9 mouse cellular contexts compared by ENCODE assay signal in the genomic region with DNA sequence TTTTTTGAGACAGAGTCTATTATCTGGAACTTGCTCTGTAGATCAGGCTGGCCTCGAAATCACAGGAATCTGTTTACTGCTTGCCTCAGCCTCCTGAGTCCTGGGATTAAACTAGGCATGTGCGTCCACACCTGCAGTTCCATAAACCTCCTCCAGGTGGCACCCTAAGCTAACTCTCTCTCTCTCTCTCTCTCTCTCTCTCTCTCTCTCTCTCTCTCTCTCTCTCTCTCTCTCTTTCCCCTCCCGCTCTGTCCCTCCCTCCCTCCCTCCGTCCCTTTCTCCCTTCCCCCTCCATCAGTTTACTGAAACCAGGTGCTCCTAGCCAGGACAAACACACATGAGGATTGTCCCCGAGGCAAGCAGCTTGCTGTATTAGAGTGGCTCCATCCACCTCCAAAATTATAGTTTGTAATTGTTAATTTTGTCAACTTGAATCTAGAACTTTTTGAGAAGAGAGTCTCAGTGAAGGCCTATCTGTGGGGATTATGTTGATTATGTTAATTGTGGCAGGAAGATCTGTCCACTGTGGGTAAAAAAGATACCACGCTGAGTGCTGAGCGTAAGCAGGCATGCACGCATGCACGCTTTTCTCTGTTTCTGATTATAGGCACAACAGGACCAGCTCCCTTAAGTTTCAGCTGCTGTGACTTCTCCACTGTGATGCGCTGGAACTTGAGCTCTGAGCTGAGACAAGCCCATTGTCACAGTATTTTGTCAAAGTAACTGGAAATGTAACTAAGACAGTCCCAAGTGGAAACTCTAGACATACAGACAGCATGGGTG. TPM values are rescaled to one million over a fixed set of nuclear protein-coding genes. Genes with fewer than 3 reads are reported as not detected.
DNase-seq lines count a peak whose midpoint lies in the region; ATAC-seq and TF ChIP-seq lines count a peak whose summit lies in the region.
"Had no signal": no experiment of that assay in that cellular context is flagged by ENCODE, and none has a peak within 500 bp of the region (broad histone marks: within the 10 kb centered on the region; RNA-seq: fewer than 3 reads in every experiment).

No protein-coding gene starts in this region.

- in situ Hi-C loops in ES-E14 (cut with MboI; ENCODE audit: low sequenced_read_pairs in 2 of 2, unreplicated experiment in 2 of 2): no loop called here

- no peak overlapping the region for H3K4me3 ChIP-seq in ES-E14 (ENCODE audit: insufficient read depth in 1 of 2, low read depth in 1 of 2, low read length in 2 of 2, poor library complexity in 1 of 2, severe bottlenecking in 1 of 2)
- H3K4me3 ChIP-seq: limb, embryonic 13.5 days had no signal

- H3K27ac ChIP-seq in ES-E14 (ENCODE audit: insufficient read depth, low read depth, low read length, poor library complexity, severe bottlenecking): no peak overlapping the region
- H3K27ac ChIP-seq: limb, embryonic 13.5 days had no signal

- peaks cover under 1 to 36% of the 10 kb centered on the region in 2 experiments; a peak in 2 of 4 replicates for H3K4me1 ChIP-seq in ES-E14 (ENCODE audit: control insufficient read depth in 2 of 2, insufficient read depth in 2 of 2, low read length in 2 of 2, poor library complexity in 1 of 2)
- H3K4me1 ChIP-seq: limb, embryonic 13.5 days had no signal

- H3K9ac ChIP-seq in ES-E14 (ENCODE audit: insufficient read depth, low read depth, low read length, poor library complexity, severe bottlenecking): no peak overlapping the region
- H3K9ac ChIP-seq: limb, embryonic 13.5 days had no signal

- ATAC-seq in megakaryocyte, adult 5-6 weeks (ENCODE audit: poor library complexity, severe bottlenecking): 0 out of 2 replicates have a peak, but pooled peaks have one; percentile 21
- no peak for ATAC-seq in activated CD4-positive, CD25-positive, alpha-beta regulatory T cell, adult 4 months

- no peaks in the 10 kb centered on the region for H3K9me3 ChIP-seq in ES-E14 (ENCODE audit: control insufficient read depth, insufficient read depth, low read depth, low read length)
- H3K9me3 ChIP-seq: limb, embryonic 13.5 days had no signal

- H3K36me3 ChIP-seq in ES-E14 (ENCODE audit: control insufficient read depth, insufficient read depth, low read length, poor library complexity, severe bottlenecking): no peaks in the 10 kb centered on the region
- H3K36me3 ChIP-seq: limb, embryonic 13.5 days had no signal

- DNase-seq in A20 (ENCODE audit: low read depth, low spot score): peak; percentile 85
- peak; percentile 75 for DNase-seq in ES-E14 (ENCODE audit: low read depth, low spot score)
- peak; percentile 92 to 97 for DNase-seq in cerebellum, postnatal 14 days
- DNase-seq in gastrocnemius, adult 18-20 months (ENCODE audit: low spot score): peak; percentile 80
- peak; percentile 82 for DNase-seq in layer of hippocampus, adult 9-11 months
- peak; percentile 90 for DNase-seq in right cerebral cortex, postnatal 4 days

TF ChIP-seq in ES-E14, 5 proteins besides CTCF, POLR2A, EP300 and RAD21:
- TF ChIP-seq ZC3H11A (IDR thresholded peaks at IDR 0.05; ENCODE audit: borderline replicate concordance, low read depth, low read length): peak; percentile 10; the same call in 1 of the 2 replicates
- TF ChIP-seq HCFC1 (IDR thresholded peaks at IDR 0.05; ENCODE audit: borderline replicate concordance, insufficient read depth, low read length): no peak
- no peak for TF ChIP-seq CHD2 (IDR thresholded peaks at IDR 0.05; ENCODE audit: low read depth, low read length)
- TF ChIP-seq ZNF384 (IDR thresholded peaks at IDR 0.05; ENCODE audit: low read depth, low read length): no peak
TF ChIP-seq in ES-E14: peak in this region for 1.

RNA-seq across cellular contexts. Expression of a gene that starts 9.0 kb away (rescaled TPM):
- total RNA-seq in ES-E14 (2012; rRNA removed): 1.8 TPM in 2 replicates
- not detected for total RNA-seq in gastrocnemius, adult 18-20 months (2021)
- 1.1 and 1.2 TPM in 2 replicates for total RNA-seq in megakaryocyte, adult 5-6 weeks (2015)
- 0.89 and 2.3 TPM in 2 replicates for total RNA-seq in megakaryocyte, adult 5-6 weeks (2017)
- 1 to 10 TPM in 1 of 2 experiments, not detected in 1; 1.2 TPM for polyA plus RNA-seq in activated CD4-positive, CD25-positive, alpha-beta regulatory T cell, adult 4 months (2017; shearing (Covaris generic))

RNA-seq across cellular contexts. Expression of a gene that starts 22.8 kb away (rescaled TPM):
- total RNA-seq in ES-E14 (2012; rRNA removed): 7.6 and 8.3 TPM in 2 replicates
- under 1 TPM; 0.30 to 0.47 TPM for total RNA-seq in gastrocnemius, adult 18-20 months (2021)
- total RNA-seq in megakaryocyte, adult 5-6 weeks (2015): 35.0 and 43.7 TPM in 2 replicates
- 39.3 and 51.1 TPM in 2 replicates for total RNA-seq in megakaryocyte, adult 5-6 weeks (2017)
- 1 to 10 TPM; 9.6 to 9.9 TPM for polyA plus RNA-seq in activated CD4-positive, CD25-positive, alpha-beta regulatory T cell, adult 4 months (2017; shearing (Covaris generic))

RNA-seq across cellular contexts. Expression of a gene that starts 25.9 kb away (rescaled TPM):
- 147 and 174 TPM in 2 replicates for total RNA-seq in ES-E14 (2012; rRNA removed)
- total RNA-seq in gastrocnemius, adult 18-20 months (2021): not detected
- total RNA-seq in megakaryocyte, adult 5-6 weeks (2015): not detected in 2 replicates
- not detected in 2 replicates for total RNA-seq in megakaryocyte, adult 5-6 weeks (2017)
- polyA plus RNA-seq in activated CD4-positive, CD25-positive, alpha-beta regulatory T cell, adult 4 months (2017; shearing (Covaris generic)): 1 to 10 TPM in 1 of 2 experiments, under 1 TPM in 1; 0.90 to 2.2 TPM

Comparison
In these comparisons a context has a peak if more than half of its experiments do, and no peak if none do; other contexts are left out.
1. RNA of a gene that starts 25.9 kb away (total RNA-seq): 147 to 174 TPM in ES-E14; not detected in megakaryocyte, adult 5-6 weeks and not detected in gastrocnemius, adult 18-20 months; every median in the first group is over 100 times any median in the second.
2. Peak in every context shown above with its lines, with median percentiles within 50 percentile points of each other: DNase-seq.